Mouse (Mus musculus): ENCODE results near the gene Mfsd11.

DNA sequence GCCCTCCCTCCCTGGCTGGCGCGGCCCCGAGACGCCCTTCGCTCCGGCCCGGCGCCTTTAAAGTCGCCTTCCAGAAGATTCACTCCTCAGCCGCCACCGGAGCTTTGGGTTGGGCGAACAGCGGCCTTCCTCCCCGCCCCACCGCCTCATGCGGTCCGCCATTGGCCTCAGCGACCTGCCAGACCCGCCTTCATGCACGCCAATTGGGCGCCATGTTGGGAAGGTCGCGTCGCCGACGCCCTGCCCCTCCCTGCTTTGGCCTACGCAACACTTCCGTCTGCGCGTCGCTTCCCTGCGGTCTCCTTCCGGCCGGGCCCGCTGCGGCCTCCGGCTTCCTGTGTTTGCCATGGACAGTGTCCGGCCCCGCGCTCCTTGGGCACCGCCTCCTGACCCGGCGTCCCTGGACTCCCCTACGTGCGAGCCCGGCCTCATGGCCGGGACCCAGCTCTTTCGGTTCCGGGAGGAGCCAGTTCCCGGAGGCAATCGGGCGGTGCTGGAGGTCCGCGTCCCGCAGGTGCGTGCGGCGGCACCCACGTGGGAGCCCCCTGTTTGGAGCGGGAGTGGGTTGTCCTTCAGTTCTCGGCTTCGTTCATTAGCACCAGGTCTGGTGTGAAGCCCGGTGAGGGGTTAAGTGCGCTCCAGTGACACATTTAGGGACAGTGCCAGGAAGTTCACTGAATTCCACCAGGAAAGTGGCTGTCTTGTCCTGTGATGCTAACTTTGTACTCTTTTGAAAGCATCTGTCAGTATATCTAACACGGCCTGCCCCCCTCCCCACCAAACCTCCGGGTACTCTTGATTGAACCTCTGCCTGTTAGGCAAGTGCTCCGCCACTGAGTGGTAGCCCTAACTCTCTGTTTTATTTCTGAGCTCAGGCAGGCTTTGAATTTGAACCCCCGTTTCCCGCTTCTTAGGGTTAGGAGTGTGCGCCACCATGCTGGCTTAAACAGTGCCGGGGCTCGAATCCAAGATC lies 8.7 kb upstream of the Mfsd11 start, which contains the start of the genes Mettl23 and Jmjd6:
- TF ChIP-seq ZC3H11A (IDR thresholded peaks at IDR 0.05; ENCODE audit: borderline replicate concordance, low read depth, low read length) (no peak), CHD2 (IDR thresholded peaks at IDR 0.05; ENCODE audit: low read depth, low read length) (no peak), ZNF384 (IDR thresholded peaks at IDR 0.05; ENCODE audit: low read depth, low read length) (no peak), HCFC1 (IDR thresholded peaks at IDR 0.05; ENCODE audit: borderline replicate concordance, insufficient read depth, low read length) (peak; percentile 81), MAFK (IDR thresholded peaks at IDR 0.05; ENCODE audit: insufficient read depth, low read depth, low read length) (no peak)
